Mouse (Mus musculus) E14TG2a.4 (cell line): ENCODE measurements at regions not wholly inside any gene's neighbourhood (a gene's known extent, or its start where the extent isn't known, plus 50 kb on each side); places are given as distances from the start of the nearest gene placed in this dataset.
A peak's percentile ranks its signal among the peaks of the same experiment; 100 is the strongest.

Source experiments
- H3K27me3 ChIP-seq: 2 replicates; pipeline ENCODE4 v1.6.1; 2014; ENCODE audit warnings: low read length, control low read depth; ENCODE audit not compliant: insufficient read depth
- H3K36me3 ChIP-seq: 2 replicates; pipeline ENCODE4 v1.6.1; 2014; ENCODE audit warnings: low read length, control low read depth; ENCODE audit not compliant: insufficient read depth
- H3K4me1 ChIP-seq: replicated peaks from 2 replicates; pipeline ENCODE4 v1.6.1; 2014; ENCODE audit warnings: low read depth, low read length, control low read depth
- H3K4me3 ChIP-seq: replicated peaks from 2 replicates; pipeline ENCODE4 v1.5.1; 2014; ENCODE audit warnings: mild to moderate bottlenecking, low read length
- H3K9me3 ChIP-seq: 2 replicates; pipeline ENCODE4 v1.6.1; 2014; ENCODE audit warnings: low read length, control low read depth
- CTCF ChIP-seq: conservative IDR thresholded peaks from 2 replicates; pipeline ENCODE4 v1.5.1; 2014; ENCODE audit warnings: low read length
- NANOG ChIP-seq: IDR thresholded peaks from 2 replicates; pipeline ENCODE4 v1.6.1; 2014; ENCODE audit warnings: borderline replicate concordance, low read length, mixed read lengths
- POU5F1 ChIP-seq: IDR thresholded peaks from 2 replicates; pipeline ENCODE4 v1.6.1; 2014; ENCODE audit warnings: low read length, borderline replicate concordance

- Histone ChIP-seq H3K4me3 (no peak overlapping the region), H3K4me1 (no peaks in the 10 kb centered on the region), H3K9me3 (no peaks in the 10 kb centered on the region), H3K36me3 (no peaks in the 10 kb centered on the region), H3K27me3 (no peaks in the 10 kb centered on the region)
- peak; percentile 29 for TF ChIP-seq CTCF
- TF ChIP-seq POU5F1: no peak
- no peak for TF ChIP-seq NANOG
Measured at GRCm38 (mm10) chr3:48911758-48912157, 845.4 kb downstream of the Pcdh18 start.

- no peak overlapping the region for H3K4me3 ChIP-seq
- H3K4me1 ChIP-seq: no peaks in the 10 kb centered on the region
- TF ChIP-seq CTCF: no peak
- no peak for TF ChIP-seq POU5F1
- TF ChIP-seq NANOG: no peak
- no peaks in the 10 kb centered on the region for H3K27me3 ChIP-seq
- H3K9me3 ChIP-seq: peaks cover 19% of the 10 kb centered on the region
- no peaks in the 10 kb centered on the region for H3K36me3 ChIP-seq
Measured at GRCm38 (mm10) chr3:48890403-48890802, 866.7 kb downstream of the Pcdh18 start.

- TF ChIP-seq POU5F1 (no peak), NANOG (no peak), CTCF (no peak)
- no peaks in the 10 kb centered on the region for H3K9me3 ChIP-seq
- H3K4me3 ChIP-seq: no peak overlapping the region
- H3K4me1 ChIP-seq: no peaks in the 10 kb centered on the region
- H3K27me3 ChIP-seq: no peaks in the 10 kb centered on the region
- no peaks in the 10 kb centered on the region for H3K36me3 ChIP-seq
Measured at GRCm38 (mm10) chr3:48887885-48888284, 869.2 kb downstream of the Pcdh18 start.

- Histone ChIP-seq H3K4me1 (no peaks in the 10 kb centered on the region), H3K9me3 (peaks cover 4% of the 10 kb centered on the region; the same call in 1 of the 2 replicates), H3K27me3 (no peaks in the 10 kb centered on the region), H3K4me3 (no peak overlapping the region), H3K36me3 (no peaks in the 10 kb centered on the region)
- no peak for TF ChIP-seq CTCF
- no peak for TF ChIP-seq NANOG
- no peak for TF ChIP-seq POU5F1
Measured at GRCm38 (mm10) chr3:48869527-48869926, 887.6 kb downstream of the Pcdh18 start.

GRCm38 (mm10) chr3:48846049-48846653 lies 911.0 kb downstream of the Pcdh18 start:
- TF ChIP-seq POU5F1 (no peak), CTCF (peak; percentile 65)
- Histone ChIP-seq H3K36me3 (no peaks in the 10 kb centered on the region), H3K4me1 (no peaks in the 10 kb centered on the region), H3K27me3 (no peaks in the 10 kb centered on the region), H3K9me3 (no peaks in the 10 kb centered on the region), H3K4me3 (no peak overlapping the region)

GRCm38 (mm10) chr3:48840692-48841091 lies 916.4 kb downstream of the Pcdh18 start:
- Histone ChIP-seq H3K36me3 (no peaks in the 10 kb centered on the region), H3K27me3 (no peaks in the 10 kb centered on the region), H3K4me3 (no peak overlapping the region), H3K4me1 (no peaks in the 10 kb centered on the region), H3K9me3 (no peaks in the 10 kb centered on the region)
- TF ChIP-seq NANOG (no peak), CTCF (no peak), POU5F1 (no peak)

- H3K4me3 ChIP-seq: no peak overlapping the region
- no peaks in the 10 kb centered on the region for H3K4me1 ChIP-seq
- TF ChIP-seq CTCF: no peak
- TF ChIP-seq NANOG: no peak
- no peak for TF ChIP-seq POU5F1
- no peaks in the 10 kb centered on the region for H3K9me3 ChIP-seq
- no peaks in the 10 kb centered on the region for H3K27me3 ChIP-seq
- H3K36me3 ChIP-seq: no peaks in the 10 kb centered on the region
Measured at GRCm38 (mm10) chr3:48823360-48823759, 933.8 kb downstream of the Pcdh18 start.

- H3K27me3 ChIP-seq: no peaks in the 10 kb centered on the region
- no peaks in the 10 kb centered on the region for H3K9me3 ChIP-seq
- H3K36me3 ChIP-seq: no peaks in the 10 kb centered on the region
- TF ChIP-seq CTCF (no peak), POU5F1 (no peak), NANOG (no peak)
- no peak overlapping the region for H3K4me3 ChIP-seq
- no peaks in the 10 kb centered on the region for H3K4me1 ChIP-seq
Measured at GRCm38 (mm10) chr3:48804398-48804797, 952.7 kb downstream of the Pcdh18 start.

GRCm38 (mm10) chr3:48771709-48772108 lies 985.4 kb downstream of the Pcdh18 start:
- H3K27me3 ChIP-seq: no peaks in the 10 kb centered on the region
- no peaks in the 10 kb centered on the region for H3K4me1 ChIP-seq
- no peaks in the 10 kb centered on the region for H3K9me3 ChIP-seq
- no peak overlapping the region for H3K4me3 ChIP-seq
- H3K36me3 ChIP-seq: no peaks in the 10 kb centered on the region
- no peak for TF ChIP-seq POU5F1
- no peak for TF ChIP-seq NANOG
- TF ChIP-seq CTCF: no peak
